Mouse (Mus musculus) heart, embryonic 10.5 days (tissue): ENCODE measurements at regions not wholly inside any gene's neighbourhood (a gene's known extent, or its start where the extent isn't known, plus 50 kb on each side); places are given as distances from the start of the nearest gene placed in this dataset.

Experiments used
- DNase-seq: peaks from one replicate; pipeline ENCODE4 v3.0.0-alpha.2; 2017; ENCODE audit warnings: low spot score
- H3K27ac ChIP-seq: fragments of 300-500 bp; sonication (generic); 2 replicates; pipeline ENCODE4 v1.5.1; 2016; ENCODE audit warnings: mild to moderate bottlenecking
- H3K27me3 ChIP-seq: fragments of 300-500 bp; sonication (generic); 2 replicates; pipeline ENCODE4 v1.6.1; 2016; ENCODE audit warnings: mild to moderate bottlenecking; ENCODE audit not compliant: poor library complexity, insufficient read depth, severe bottlenecking
- H3K36me3 ChIP-seq: fragments of 300-500 bp; sonication (generic); 2 replicates; pipeline ENCODE4 v1.6.1; 2016; ENCODE audit warnings: mild to moderate bottlenecking, moderate library complexity
- H3K4me1 ChIP-seq: fragments of 300-500 bp; sonication (generic); 2 replicates; pipeline ENCODE4 v1.6.1; 2016; ENCODE audit warnings: mild to moderate bottlenecking
- H3K4me3 ChIP-seq: fragments of 300-500 bp; sonication (generic); 2 replicates; pipeline ENCODE4 v1.5.1; 2016; ENCODE audit warnings: mild to moderate bottlenecking, moderate library complexity
- H3K9me3 ChIP-seq: fragments of 300-500 bp; sonication (generic); 2 replicates; pipeline ENCODE4 v1.6.1; 2016; ENCODE audit warnings: mild to moderate bottlenecking, moderate library complexity
- WGBS: fragments of 180-500 bp; shearing (Covaris S2); methylation state at CpG from one replicate; pipeline ENCODE4 v1.1.7; 2016; 5-methylcytosine and 5-hydroxymethylcytosine counted together

- H3K27ac ChIP-seq: no peak overlapping the region
- H3K36me3 ChIP-seq: no peaks in the 10 kb centered on the region
- WGBS: 93% methylated on average over 11 of the region's 11 CpGs
- no peak for DNase-seq
- no peak overlapping the region for H3K4me3 ChIP-seq
- no peaks in the 10 kb centered on the region for H3K27me3 ChIP-seq
- peaks cover 34% of the 10 kb centered on the region for H3K4me1 ChIP-seq
- no peaks in the 10 kb centered on the region for H3K9me3 ChIP-seq
Measured at GRCm38 (mm10) chr13:44356981-44357380, 372.3 kb upstream of the Jarid2 start.

- H3K9me3 ChIP-seq: no peaks in the 10 kb centered on the region
- no peak overlapping the region for H3K4me3 ChIP-seq
- no peaks in the 10 kb centered on the region for H3K27me3 ChIP-seq
- no peak for DNase-seq
- WGBS: 81% methylated on average over 7 of the region's 7 CpGs
- no peak overlapping the region for H3K27ac ChIP-seq
- no peaks in the 10 kb centered on the region for H3K36me3 ChIP-seq
- H3K4me1 ChIP-seq: peaks cover 46% of the 10 kb centered on the region
Measured at GRCm38 (mm10) chr13:44359344-44359743, 369.9 kb upstream of the Jarid2 start.

- 50% methylated on average over 5 of the region's 5 CpGs for WGBS
- Histone ChIP-seq H3K36me3 (no peaks in the 10 kb centered on the region), H3K4me1 (peaks cover 51% of the 10 kb centered on the region)
Measured at GRCm38 (mm10) chr13:44360016-44360415, 369.3 kb upstream of the Jarid2 start.

GRCm38 (mm10) chr13:44360725-44361290 lies 368.5 kb upstream of the Jarid2 start:
- Histone ChIP-seq H3K36me3 (no peaks in the 10 kb centered on the region), H3K27me3 (no peaks in the 10 kb centered on the region), H3K4me1 (peaks cover 52% of the 10 kb centered on the region), H3K27ac (no peak overlapping the region), H3K4me3 (no peak overlapping the region), H3K9me3 (no peaks in the 10 kb centered on the region)
- no peak for DNase-seq
- WGBS: 71% methylated on average over 15 of the region's 15 CpGs

More at GRCm38 (mm10) chr13:44360016-44360415, 369.3 kb upstream of the Jarid2 start:
- no peak for DNase-seq
- Histone ChIP-seq H3K4me3 (no peak overlapping the region), H3K27me3 (no peaks in the 10 kb centered on the region), H3K27ac (no peak overlapping the region), H3K9me3 (no peaks in the 10 kb centered on the region)

GRCm38 (mm10) chr13:44362293-44363005 lies 366.8 kb upstream of the Jarid2 start:
- Histone ChIP-seq H3K9me3 (no peaks in the 10 kb centered on the region), H3K27ac (peak overlapping the region; percentile 77), H3K4me1 (peaks cover 42% of the 10 kb centered on the region), H3K27me3 (no peaks in the 10 kb centered on the region), H3K4me3 (no peak overlapping the region), H3K36me3 (no peaks in the 10 kb centered on the region)
- DNase-seq: no peak
- 39% methylated on average over 15 of the region's 15 CpGs for WGBS

- Histone ChIP-seq H3K27me3 (no peaks in the 10 kb centered on the region), H3K36me3 (no peaks in the 10 kb centered on the region), H3K27ac (peak overlapping the region; percentile 77), H3K4me1 (peaks cover 42% of the 10 kb centered on the region), H3K4me3 (no peak overlapping the region), H3K9me3 (no peaks in the 10 kb centered on the region)
- 25% methylated on average over 2 of the region's 2 CpGs for WGBS
- no peak for DNase-seq
Measured at GRCm38 (mm10) chr13:44363016-44363415, 366.3 kb upstream of the Jarid2 start.

- 71% methylated on average over 7 of the region's 7 CpGs for WGBS
- H3K36me3 ChIP-seq: no peaks in the 10 kb centered on the region
- no peak overlapping the region for H3K27ac ChIP-seq
- H3K9me3 ChIP-seq: no peaks in the 10 kb centered on the region
- no peak overlapping the region for H3K4me3 ChIP-seq
- DNase-seq: no peak
- peaks cover 24% of the 10 kb centered on the region for H3K4me1 ChIP-seq
- H3K27me3 ChIP-seq: no peaks in the 10 kb centered on the region
Measured at GRCm38 (mm10) chr13:44369301-44369700, 360.0 kb upstream of the Jarid2 start.

GRCm38 (mm10) chr13:44372361-44372877 lies 356.9 kb upstream of the Jarid2 start:
- Histone ChIP-seq H3K36me3 (no peaks in the 10 kb centered on the region), H3K4me1 (peaks cover 26% of the 10 kb centered on the region), H3K4me3 (no peak overlapping the region), H3K27ac (peak overlapping the region; percentile 22; the same call in 1 of the 2 replicates), H3K9me3 (no peaks in the 10 kb centered on the region), H3K27me3 (no peaks in the 10 kb centered on the region)
- 62% methylated on average over 6 of the region's 6 CpGs for WGBS
- no peak for DNase-seq

- Histone ChIP-seq H3K27ac (peak overlapping the region; percentile 16; the same call in 1 of the 2 replicates), H3K27me3 (no peaks in the 10 kb centered on the region), H3K4me3 (no peak overlapping the region), H3K9me3 (no peaks in the 10 kb centered on the region), H3K36me3 (no peaks in the 10 kb centered on the region), H3K4me1 (peaks cover 26% of the 10 kb centered on the region)
- DNase-seq: no peak
- 54% methylated on average over 13 of the region's 13 CpGs for WGBS
Measured at GRCm38 (mm10) chr13:44375476-44376159, 353.7 kb upstream of the Jarid2 start.

GRCm38 (mm10) chr13:44376160-44376488 lies 353.1 kb upstream of the Jarid2 start:
- Histone ChIP-seq H3K4me1 (peaks cover 26% of the 10 kb centered on the region), H3K9me3 (no peaks in the 10 kb centered on the region), H3K36me3 (no peaks in the 10 kb centered on the region), H3K27ac (0 out of 2 replicates have a peak overlapping the region, but pooled peaks have one; percentile 16), H3K4me3 (no peak overlapping the region), H3K27me3 (no peaks in the 10 kb centered on the region)
- WGBS: 54% methylated on average over 3 of the region's 3 CpGs
- DNase-seq: no peak

GRCm38 (mm10) chr13:44381721-44382450 lies 347.4 kb upstream of the Jarid2 start:
- no peak for DNase-seq
- H3K36me3 ChIP-seq: no peaks in the 10 kb centered on the region
- H3K9me3 ChIP-seq: no peaks in the 10 kb centered on the region
- WGBS: 80% methylated on average over 7 of the region's 7 CpGs
- H3K4me1 ChIP-seq: no peaks in the 10 kb centered on the region
- no peaks in the 10 kb centered on the region for H3K27me3 ChIP-seq
- H3K27ac ChIP-seq: no peak overlapping the region
- H3K4me3 ChIP-seq: no peak overlapping the region

- WGBS: 64% methylated on average over 11 of the region's 11 CpGs
- peak overlapping the region; percentile 30; the same call in 1 of the 2 replicates for H3K27ac ChIP-seq
- no peak for DNase-seq
Measured at GRCm38 (mm10) chr13:44383322-44383721, 346.0 kb upstream of the Jarid2 start.

More at GRCm38 (mm10) chr13:44383322-44383721, 346.0 kb upstream of the Jarid2 start:
- Histone ChIP-seq H3K4me3 (no peak overlapping the region), H3K9me3 (no peaks in the 10 kb centered on the region), H3K36me3 (no peaks in the 10 kb centered on the region), H3K4me1 (no peaks in the 10 kb centered on the region), H3K27me3 (no peaks in the 10 kb centered on the region)
